Mouse (Mus musculus): ENCODE measurements around the gene Camk2n2. TPM values are rescaled to one million over a fixed set of nuclear protein-coding genes. Genes with fewer than 3 reads are reported as not detected.

The Camk2n2 gene
- total RNA-seq, 2 experiments from 2014 or later = 1.3 to 1.6 TPM

DNA sequence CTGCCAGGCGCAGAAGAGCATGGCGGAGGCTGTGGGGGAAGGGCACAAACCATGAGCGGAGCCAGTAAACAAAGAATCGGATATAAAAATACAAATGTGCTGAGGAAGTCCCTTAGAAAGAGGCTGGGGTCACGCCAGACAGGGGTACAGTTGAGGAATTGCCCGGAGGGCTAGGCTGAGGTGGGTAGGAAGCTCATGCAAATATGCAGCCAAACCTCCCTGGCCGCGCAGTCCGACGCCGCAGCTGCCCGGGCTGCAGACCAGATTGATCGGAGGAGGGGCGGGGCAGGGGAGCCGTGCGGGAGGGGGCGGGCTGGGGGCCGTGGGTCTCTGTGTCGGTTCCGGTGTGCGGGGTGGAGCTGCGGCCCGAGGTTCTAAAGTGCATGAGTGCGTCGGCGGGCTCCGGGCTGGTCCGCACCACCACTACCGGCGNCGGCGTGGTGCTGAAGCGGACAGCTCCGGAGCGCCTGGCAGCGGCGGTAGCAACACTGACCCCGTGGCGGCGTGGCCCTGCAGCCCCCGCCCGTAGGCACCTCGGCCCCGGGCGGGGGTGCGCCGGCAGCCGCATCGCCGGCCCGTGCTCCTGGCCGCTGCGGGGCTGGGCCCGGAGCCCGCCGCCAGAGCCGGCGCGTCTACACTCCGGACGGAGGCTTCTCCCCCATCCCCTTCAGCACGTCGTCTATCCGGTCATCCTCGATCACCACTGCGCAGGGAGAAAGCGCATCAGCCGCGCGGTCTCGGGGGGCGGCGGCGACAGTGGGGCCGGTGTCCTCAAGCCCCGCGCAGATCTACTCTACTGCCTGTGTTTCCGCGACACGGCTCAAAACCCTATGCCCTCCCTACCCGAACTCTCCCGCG, 1.3 kb downstream of the Camk2n2 start:
- intact Hi-C loops (cut with DNase I; ENCODE audit: low total_unique reads) = no loop called here

DNA sequence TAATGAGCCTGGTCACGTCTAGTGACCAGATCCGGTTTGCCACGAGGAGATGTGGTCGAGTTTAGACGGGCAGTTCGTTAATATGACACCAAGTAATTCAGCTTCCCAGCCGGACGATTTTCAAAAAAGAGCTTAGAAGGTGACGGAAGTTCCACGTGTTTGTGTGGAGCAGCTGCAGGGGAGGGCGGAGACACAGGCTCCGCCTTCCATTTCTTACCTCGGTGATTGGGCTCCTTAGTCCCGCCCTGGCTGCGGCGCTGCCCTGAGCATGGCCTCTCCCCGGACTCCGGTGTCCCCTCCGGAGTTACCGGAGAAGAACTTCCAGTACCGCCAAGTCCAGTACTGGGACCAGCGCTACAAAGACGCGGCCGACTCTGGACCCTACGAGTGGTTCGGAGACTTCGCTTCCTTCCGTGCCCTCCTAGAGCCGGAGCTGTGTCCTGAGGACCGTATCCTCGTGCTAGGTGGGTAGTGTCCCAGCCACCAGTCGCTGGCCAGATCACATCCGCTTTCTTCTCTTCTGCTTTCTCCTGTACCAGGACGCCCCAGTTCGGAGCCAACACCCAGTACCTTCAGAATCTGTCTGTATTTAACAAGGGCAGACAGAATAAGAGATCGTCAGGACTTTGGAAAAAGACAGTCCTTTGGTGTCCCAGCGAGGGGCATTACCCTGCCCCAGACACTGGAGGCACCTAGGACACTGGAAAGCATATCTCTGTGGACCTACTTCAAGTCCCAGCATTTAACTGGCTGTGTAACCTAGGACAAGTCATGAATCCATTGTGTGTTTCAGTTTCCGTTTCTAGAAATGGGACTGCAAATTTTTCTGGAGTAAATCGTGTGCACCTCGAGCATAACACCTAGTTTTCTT, 9.5 kb downstream of the Camk2n2 start, which contains the start of the genes Eef1akmt4, Gm49333 and Alg3:
TSS of gene Eef1akmt4 (plus strand) at position 237 of the 871 bp plus-strand sequence.
TSS of gene Gm49333 (plus strand) at position 254 of the 871 bp plus-strand sequence.
TSS of gene Alg3 (minus strand) at position 379 of the 871 bp plus-strand sequence.
- intact Hi-C loops (cut with DNase I; ENCODE audit: low total_unique reads) = no loop called here
- peak; percentile 90 for DNase-seq

More for the DNA sequence above, 1.3 kb downstream of the Camk2n2 start:
- DNase-seq = peak; percentile 45

DNA sequence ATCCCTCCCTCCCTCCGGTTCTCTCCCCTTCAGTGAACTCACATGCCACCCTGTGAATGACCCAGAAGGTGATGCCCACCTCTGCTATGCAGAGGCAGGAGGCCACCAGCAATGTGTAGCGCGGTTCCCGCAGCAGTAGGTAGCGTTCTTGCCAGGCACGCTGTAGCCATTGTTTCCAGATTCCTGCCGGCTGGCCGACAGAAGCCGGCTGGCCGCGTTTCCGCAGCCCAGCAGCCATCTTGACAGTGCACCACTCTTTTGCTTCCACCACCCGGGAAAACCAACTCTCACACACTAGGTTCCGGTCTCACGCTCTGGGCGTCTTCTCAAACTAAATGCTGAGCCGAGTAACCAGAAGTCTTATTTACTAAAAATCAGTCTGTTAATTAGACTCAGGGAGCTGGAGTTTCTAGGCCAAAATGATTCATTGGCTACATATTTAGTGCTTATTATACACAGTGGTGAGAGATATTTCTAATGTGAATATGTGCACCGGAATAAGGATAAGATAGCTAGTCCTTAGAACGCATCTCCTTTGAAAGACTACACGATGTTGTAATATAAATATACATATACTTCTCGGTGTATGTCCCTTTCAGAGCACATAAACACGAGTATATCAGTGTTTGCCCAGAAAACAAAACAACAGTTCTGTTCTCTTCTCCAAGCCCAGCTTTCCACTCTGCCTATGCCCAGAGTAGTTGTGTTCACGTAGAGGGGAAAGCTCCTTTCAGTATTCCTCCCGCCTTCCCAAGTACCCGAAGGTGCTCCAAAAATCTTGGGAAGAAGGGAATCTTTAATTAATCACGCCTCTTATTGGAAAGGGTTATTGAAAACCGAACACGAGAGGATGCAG, 10.4 kb downstream of the Camk2n2 start:
- intact Hi-C loops (cut with DNase I; ENCODE audit: low total_unique reads) = no loop called here
- peak; percentile 65 for DNase-seq

DNA sequence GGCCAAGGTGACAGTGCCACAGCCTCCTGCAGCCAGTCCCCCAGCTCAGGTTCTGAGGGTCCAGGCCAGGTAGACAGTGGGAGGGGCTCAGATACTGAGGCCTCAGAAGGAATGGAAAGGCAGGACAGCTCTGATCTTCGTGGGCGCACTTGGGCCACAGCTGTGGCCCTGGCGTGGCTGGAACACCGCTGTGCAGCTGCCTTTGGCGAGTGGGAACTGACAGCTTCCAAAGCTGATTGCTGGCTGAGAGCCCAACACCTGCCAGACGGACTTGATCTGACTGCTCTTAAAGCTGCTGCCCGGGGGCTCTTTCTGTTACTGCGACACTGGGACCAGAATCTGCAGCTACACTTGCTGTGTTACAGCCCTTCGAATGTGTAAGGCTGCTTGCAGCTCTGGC, 16.4 kb downstream of the Camk2n2 start:
- intact Hi-C loops (cut with DNase I; ENCODE audit: low total_unique reads) = loop anchor here (10.0 kb wide), 1 partner anchor 50 kb away; no protein-coding TSS in a partner anchor
- DNase-seq = peak; percentile 45

DNA sequence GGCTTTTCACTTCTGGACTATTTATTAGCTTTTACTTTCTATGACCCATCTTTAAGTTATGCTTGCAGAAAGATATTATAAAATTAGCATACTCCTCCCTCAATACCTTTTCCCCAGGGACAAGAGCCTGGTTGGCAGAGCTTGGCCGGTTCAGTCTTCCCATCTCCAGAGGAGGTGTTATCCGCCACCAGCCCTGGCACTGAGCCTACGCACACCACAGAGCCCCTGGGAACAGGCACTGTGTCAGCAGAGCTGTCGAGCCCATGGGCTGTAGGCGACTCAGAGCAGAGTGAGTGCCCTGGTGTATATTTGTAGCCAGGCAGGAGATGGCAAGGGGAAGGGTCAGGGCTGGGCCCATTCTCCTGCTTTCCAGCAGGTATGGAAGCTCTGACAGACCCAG, 20.6 kb downstream of the Camk2n2 start:
- DNase-seq = no peak
- intact Hi-C loops (cut with DNase I; ENCODE audit: low total_unique reads) = loop anchor here (10.0 kb wide), 1 partner anchor 46 kb away; no protein-coding TSS in a partner anchor

DNA sequence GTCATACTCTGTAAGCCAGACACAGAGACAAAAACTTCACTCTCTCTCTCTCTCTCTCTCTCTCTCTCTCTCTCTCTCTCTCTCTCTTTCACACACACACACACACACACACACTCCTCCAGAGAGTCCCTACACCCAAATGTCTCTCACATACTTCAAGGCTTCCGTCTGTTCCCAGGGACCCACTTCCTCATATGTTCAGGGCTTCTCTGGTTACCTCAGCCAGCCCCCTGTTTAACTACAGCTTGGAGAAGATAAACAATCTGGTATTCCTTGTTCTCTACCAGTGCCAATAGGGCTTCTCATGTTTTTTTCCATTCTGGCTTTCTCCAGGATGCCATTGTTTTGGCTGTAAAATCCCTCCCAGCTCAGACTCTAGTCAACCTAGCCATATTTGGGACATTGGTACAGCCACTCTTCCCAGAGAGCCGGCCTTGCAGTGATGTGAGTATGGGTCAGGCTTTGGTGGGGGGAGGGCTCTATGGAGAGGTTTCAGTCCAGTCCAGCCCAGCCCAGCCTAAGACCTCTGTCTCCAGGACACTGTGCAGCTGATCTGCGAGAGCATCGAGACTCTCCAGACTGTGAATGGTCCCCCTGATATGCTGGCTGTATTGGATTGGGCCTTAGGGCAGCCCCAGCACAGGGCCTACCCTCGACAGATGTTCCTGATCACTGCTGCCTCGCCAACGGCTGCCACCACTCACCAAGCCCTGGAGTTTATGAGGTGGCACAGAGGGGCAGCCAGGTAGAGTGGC, 24.2 kb downstream of the Camk2n2 start:
- intact Hi-C loops (cut with DNase I; ENCODE audit: low total_unique reads) = no loop called here
- no peak for DNase-seq

DNA sequence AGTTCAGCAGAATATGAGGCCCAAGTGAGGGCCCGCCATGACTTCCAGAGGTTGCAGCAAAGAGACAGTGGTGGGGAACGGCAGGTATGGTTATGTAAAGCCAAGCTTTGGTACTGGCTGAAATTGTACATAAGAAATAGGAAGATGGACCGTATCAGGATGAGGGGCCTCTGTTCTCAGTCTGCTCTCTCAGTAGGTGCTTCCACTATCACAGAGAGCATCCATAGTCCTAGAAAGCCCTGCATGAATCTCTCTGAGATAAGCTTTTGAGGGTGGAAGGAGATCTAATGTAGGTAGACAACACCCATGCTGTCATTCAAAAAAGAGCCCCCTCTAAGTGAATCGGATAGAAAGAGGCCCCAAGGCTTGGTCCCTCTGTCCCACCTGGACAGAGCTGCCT, 25.4 kb downstream of the Camk2n2 start:
- intact Hi-C loops (cut with DNase I; ENCODE audit: low total_unique reads) = no loop called here
- no peak for DNase-seq

DNA sequence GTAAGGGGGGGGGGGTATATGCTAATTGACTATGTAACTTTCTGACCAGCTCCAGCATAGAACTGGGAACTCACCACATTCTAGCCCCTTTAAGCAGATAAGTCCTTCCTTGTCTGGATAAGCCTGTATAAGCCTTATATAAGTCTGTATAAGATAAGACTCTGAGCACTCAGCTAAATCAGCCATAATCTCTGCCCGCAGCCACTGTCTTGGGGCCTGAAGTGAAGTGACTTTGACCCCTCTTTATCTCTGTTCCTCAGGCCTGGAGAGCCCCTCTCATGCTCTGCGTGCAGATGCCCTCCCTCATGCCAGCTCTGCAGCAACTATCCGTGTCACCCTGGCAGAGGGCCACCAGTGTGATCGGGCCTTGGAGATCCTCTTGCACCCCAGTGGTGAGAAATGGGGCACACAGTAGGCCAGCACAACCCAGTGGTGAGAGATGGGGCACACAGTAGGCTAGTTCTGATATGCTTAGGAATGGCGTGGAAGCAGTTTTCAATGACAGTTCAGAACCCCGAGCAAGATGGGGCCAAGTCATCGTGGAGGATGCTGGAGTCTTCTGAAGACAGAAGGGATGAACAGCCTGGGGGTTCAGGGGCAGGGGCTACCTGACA, 25.9 kb downstream of the Camk2n2 start:
- intact Hi-C loops (cut with DNase I; ENCODE audit: low total_unique reads) = no loop called here
- DNase-seq = no peak

DNA sequence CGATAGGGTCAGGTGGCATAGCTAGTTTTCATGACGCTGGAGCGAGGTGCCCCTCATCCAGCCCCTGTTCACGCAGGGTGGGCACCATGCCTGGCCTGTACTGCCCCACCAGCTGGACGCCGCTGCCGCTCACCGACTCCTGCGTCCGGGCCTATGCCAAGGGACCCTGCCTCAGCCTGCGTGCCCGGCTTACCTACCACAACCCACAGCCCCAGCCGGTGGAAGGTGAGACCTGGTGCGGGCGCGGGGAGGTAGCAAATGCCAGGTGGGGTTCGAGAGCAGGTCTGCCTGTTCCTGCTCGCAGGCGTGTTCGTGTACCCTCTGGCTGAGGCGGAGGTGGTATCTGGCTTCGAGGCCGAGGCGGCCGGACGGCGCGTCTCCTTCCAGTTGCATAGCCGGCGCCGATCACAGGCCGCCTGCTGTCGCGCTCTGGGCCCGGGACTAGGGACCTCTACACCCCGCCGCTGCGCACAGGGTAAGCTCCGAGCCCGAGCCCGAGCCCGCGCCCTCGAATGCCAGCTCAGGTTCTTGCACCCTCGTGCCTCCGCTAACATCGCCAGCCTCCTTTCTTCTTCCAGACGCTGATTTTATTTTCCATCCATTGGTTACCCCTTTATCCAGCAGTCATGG, 29.9 kb downstream of the Camk2n2 start:
- DNase-seq = no peak
- intact Hi-C loops (cut with DNase I; ENCODE audit: low total_unique reads) = no loop called here

DNA sequence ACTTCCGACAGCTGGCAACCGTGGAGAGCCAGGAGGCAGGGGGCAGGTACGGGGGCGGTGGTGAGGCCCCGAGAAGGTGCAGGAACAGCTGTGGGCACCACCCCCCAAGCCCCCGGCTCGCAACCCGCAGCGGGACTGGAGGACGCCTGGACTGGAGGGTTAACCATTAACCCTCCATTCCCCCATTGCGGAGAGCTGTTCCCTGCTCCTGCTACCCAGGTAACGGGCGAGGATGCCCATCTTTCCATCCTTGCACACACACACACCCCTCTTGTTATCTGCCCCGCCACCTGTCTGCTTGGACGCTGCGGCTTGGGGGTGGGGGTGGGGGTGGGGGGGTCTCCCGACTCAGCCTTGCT, 30.4 kb downstream of the Camk2n2 start:
- intact Hi-C loops (cut with DNase I; ENCODE audit: low total_unique reads) = no loop called here
- DNase-seq = no peak

DNA sequence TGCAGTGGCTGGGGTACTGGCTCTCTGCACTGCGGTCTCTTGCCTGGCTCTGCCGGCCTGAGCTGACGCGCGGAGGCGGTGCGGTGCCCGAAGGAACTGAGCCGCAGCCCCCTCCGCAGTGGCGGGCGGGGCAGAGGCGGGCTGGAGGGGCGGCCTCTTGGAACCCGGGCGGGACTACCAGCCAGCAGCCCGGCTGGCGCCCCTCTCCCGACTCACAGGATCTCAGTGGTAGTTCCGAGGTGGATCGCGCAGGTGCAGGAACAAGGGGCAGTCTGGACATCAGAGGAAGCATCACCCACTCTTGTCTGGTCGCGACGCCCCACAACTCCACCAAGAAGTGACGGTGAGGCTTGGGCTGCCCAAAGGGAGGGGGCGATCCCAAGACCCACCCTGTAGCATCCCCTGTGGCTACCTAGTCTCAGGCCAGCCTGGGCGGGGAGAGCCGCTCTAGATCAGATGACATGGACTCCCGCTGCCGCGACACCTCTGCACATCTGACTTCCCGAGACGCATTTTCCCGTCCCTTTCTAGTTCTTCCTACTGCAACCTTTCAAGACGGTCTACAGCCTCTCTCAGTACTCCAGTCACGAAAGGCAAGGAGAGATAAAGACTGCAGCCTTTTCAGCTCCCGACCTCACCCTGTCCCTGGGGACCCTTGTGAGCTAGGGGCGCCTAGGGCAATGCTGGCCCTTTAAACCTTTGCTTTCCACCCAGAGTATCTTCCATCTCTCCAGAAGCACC, 31.0 kb downstream of the Camk2n2 start:
- intact Hi-C loops (cut with DNase I; ENCODE audit: low total_unique reads) = no loop called here

DNA sequence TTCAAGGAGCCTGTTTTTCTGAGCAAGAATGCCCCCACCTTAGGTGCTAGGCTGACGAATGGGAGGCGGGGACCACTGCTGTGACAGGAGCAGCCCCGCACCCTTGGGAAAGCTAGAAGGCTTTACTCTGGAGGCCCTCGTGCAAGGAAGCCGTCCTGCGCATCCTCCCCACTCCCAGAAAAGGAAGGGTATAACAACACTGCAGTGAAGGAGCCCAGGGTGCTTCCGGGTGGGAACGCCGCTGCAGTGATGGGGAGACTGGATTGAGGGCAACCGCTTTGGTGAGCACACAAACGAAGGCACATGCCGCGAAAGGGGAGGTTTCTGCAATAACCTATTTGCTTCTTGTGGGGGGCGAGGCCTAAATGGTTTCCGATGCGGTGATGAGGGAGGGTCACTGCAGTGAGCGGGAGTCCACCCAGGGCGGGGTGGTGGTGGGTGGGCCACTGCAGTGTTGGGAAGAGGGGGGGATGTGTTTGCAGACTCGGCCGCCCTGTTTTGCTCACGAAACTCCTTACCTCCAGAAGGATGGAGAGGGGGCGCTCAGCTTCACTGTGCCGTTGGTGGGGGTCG, 31.6 kb downstream of the Camk2n2 start, which contains the start of gene Vwa5b2:
TSS of gene Vwa5b2 (plus strand) at position 106 of the 573 bp plus-strand sequence.
- intact Hi-C loops (cut with DNase I; ENCODE audit: low total_unique reads) = no loop called here

More for the DNA sequence above, 31.0 kb downstream of the Camk2n2 start:
- DNase-seq = peak; percentile 23

More for the DNA sequence above, 31.6 kb downstream of the Camk2n2 start, which contains the start of gene Vwa5b2:
- no peak for DNase-seq

Small RNA genes within 50 kb of the gene (microRNA-seq; reads per million reads assigned to microRNA genes)
- gene Mir1224 = 0.50 to 3.8 reads per million in 2 experiments

Other genes starting within 250 kb of the Camk2n2 start
- 10 to 100 TPM; 42.6 to 43.0 TPM for gene Abcc5, start 194.9 kb downstream of the Camk2n2 start, total RNA-seq (2021)
- gene Eif2b5, start 122.5 kb downstream of the Camk2n2 start, total RNA-seq (2021) = 10 to 100 TPM; 43.0 to 44.9 TPM
- gene Dvl3, start 104.3 kb downstream of the Camk2n2 start, total RNA-seq (2021) = 10 to 100 TPM; 28.2 to 31.0 TPM
- 100 to 1,000 TPM; 127 to 134 TPM for gene Ap2m1, start 85.8 kb downstream of the Camk2n2 start, total RNA-seq (2021)
- gene Abcf3, start 72.7 kb downstream of the Camk2n2 start, total RNA-seq (2021) = 10 to 100 TPM; 47.1 to 53.6 TPM
- under 1 TPM; 0.10 to 0.16 TPM for gene Vwa5b2, start 31.8 kb downstream of the Camk2n2 start, total RNA-seq (2021)
- gene Eef1akmt4, start 9.7 kb downstream of the Camk2n2 start, total RNA-seq (2021) = 1 to 10 TPM; 5.5 to 5.9 TPM
- gene Gm49333, start 9.7 kb downstream of the Camk2n2 start, total RNA-seq (2021) = not detected
- 10 to 100 TPM; 12.0 to 15.2 TPM for gene Alg3, start 9.6 kb downstream of the Camk2n2 start, total RNA-seq (2021)
- under 1 TPM; 0.16 to 0.57 TPM for gene Ece2, start 8.5 kb upstream of the Camk2n2 start, total RNA-seq (2021)
- 100 to 1,000 TPM; 158 to 159 TPM for gene Psmd2, start 30.4 kb upstream of the Camk2n2 start, total RNA-seq (2021)
- gene Eif4g1, start 47.0 kb upstream of the Camk2n2 start, total RNA-seq (2021) = 100 to 1,000 TPM; 303 to 309 TPM
- gene Fam131a, start 72.0 kb upstream of the Camk2n2 start, total RNA-seq (2021) = 10 to 100 TPM; 28.7 to 34.5 TPM
- 10 to 100 TPM; 10.9 to 14.1 TPM for gene Polr2h, start 96.4 kb upstream of the Camk2n2 start, total RNA-seq (2021)
- gene Clcn2, start 96.5 kb upstream of the Camk2n2 start, total RNA-seq (2021) = 1 to 10 TPM; 2.3 to 2.7 TPM
- 1 to 10 TPM; 3.7 to 4.6 TPM for gene Chrd, start 111.8 kb upstream of the Camk2n2 start, total RNA-seq (2021)
- 1 to 10 TPM in 1 of 2 experiments, under 1 TPM in 1; 0.90 to 1.7 TPM for gene Thpo, start 113.2 kb upstream of the Camk2n2 start, total RNA-seq (2021)